Mouse (Mus musculus): Measurements from ENCODE around the gene Akr1b10.
"Not testable (repeated sequence)": the region's sequence is repeated elsewhere in the genome, so short reads cannot be mapped to it uniquely, and the experiment has no call there.

Akr1b10 gene

GRCm38 (mm10) chr6:34355349-34355747 lies 28.7 kb upstream of the Akr1b10 start:
- POLR2A ChIA-PET = interaction anchor here in 2 of 4 experiments (1.2 to 3.5 kb wide), 6 partner anchors 10 to 120 kb away, joined by 3 to 29 read pairs (median 8); partner anchors contain the start of genes Akr1b3 (in 1 of the 2) and Bpgm (in 1 of the 2)

GRCm38 (mm10) chr6:34355841-34356240 lies 28.2 kb upstream of the Akr1b10 start:
- POLR2A ChIA-PET = interaction anchor here in 2 of 4 experiments (1.0 to 3.5 kb wide), 4 partner anchors 8 to 39 kb away, joined by 4 to 29 read pairs (median 10); partner anchors contain the start of gene Akr1b3 (in 1 of the 2)
- CTCF ChIA-PET = interaction anchor here in 3 of 4 experiments (0.9 to 3.1 kb wide), 6 partner anchors 9 to 92 kb away, joined by 3 to 28 read pairs (median 3); no protein-coding TSS in a partner anchor

More at GRCm38 (mm10) chr6:34355349-34355747, 28.7 kb upstream of the Akr1b10 start:
- CTCF ChIA-PET = interaction anchor here (0.7 to 3.1 kb wide), 9 partner anchors 9 to 572 kb away, joined by 3 to 28 read pairs (median 4); no protein-coding TSS in a partner anchor

- CTCF ChIA-PET = interaction anchor here (0.6 to 2.4 kb wide), 12 partner anchors 9 to 396 kb away, joined by 3 to 11 read pairs (median 4); partner anchors contain the start of genes Akr1b8 (in 3 of the 4), Akr1b10 (in 1 of the 4) and Akr1b3 (in 1 of the 4)
- POLR2A ChIA-PET = interaction anchor here in 2 of 4 experiments (0.5 to 1.8 kb wide), 7 partner anchors 8 to 822 kb away, joined by 3 to 5 read pairs (median 4); partner anchors contain the start of gene Akr1b8 (in 1 of the 2)
These were observed 19.5 kb upstream of the Akr1b10 start for GRCm38 (mm10) chr6:34364217-34365136.

GRCm38 (mm10) chr6:34367998-34368397 lies 16.0 kb upstream of the Akr1b10 start:
- ChIA-PET CTCF (interaction anchor here in 2 of 4 experiments (1.0 to 1.2 kb wide), 2 partner anchors 21 to 22 kb away, joined by 3 to 5 read pairs; no protein-coding TSS in a partner anchor), POLR2A (interaction anchor here in 2 of 4 experiments (0.5 to 1.3 kb wide), 3 partner anchors 14 to 173 kb away, joined by 3 to 4 read pairs (median 4); no protein-coding TSS in a partner anchor)

GRCm38 (mm10) chr6:34370081-34370480 lies 13.9 kb upstream of the Akr1b10 start:
- POLR2A ChIA-PET = interaction anchor here in 2 of 4 experiments (0.7 to 1.9 kb wide), 6 partner anchors 10 to 508 kb away, joined by 3 to 6 read pairs (median 4); partner anchors contain the start of gene Cyren (in 1 of the 2)
- CTCF ChIA-PET = interaction anchor here in 2 of 4 experiments (0.6 to 1.3 kb wide), 3 partner anchors 11 to 77 kb away, joined by 3 to 14 read pairs (median 4); no protein-coding TSS in a partner anchor

- CTCF ChIA-PET = interaction anchor here (0.6 to 1.5 kb wide), 7 partner anchors 76 to 886 kb away, joined by 3 to 10 read pairs (median 3); no protein-coding TSS in a partner anchor
- POLR2A ChIA-PET = interaction anchor here in 2 of 4 experiments (0.6 to 1.4 kb wide), 6 partner anchors 12 to 441 kb away, joined by 3 to 5 read pairs (median 4); no protein-coding TSS in a partner anchor
These were observed 12.2 kb upstream of the Akr1b10 start for GRCm38 (mm10) chr6:34371700-34372351.

- POLR2A ChIA-PET = interaction anchor here in 3 of 4 experiments (0.6 to 1.2 kb wide), 6 partner anchors 10 to 30 kb away, joined by 3 to 5 read pairs (median 4); partner anchors contain the start of gene Akr1b10 (in 2 of the 3)
- CTCF ChIA-PET = interaction anchor here (0.5 to 1.2 kb wide), 8 partner anchors 9 to 548 kb away, joined by 3 to 7 read pairs (median 4); no protein-coding TSS in a partner anchor
These were observed 10.2 kb upstream of the Akr1b10 start for GRCm38 (mm10) chr6:34373841-34374240.

- POLR2A ChIA-PET = interaction anchor here in 1 of 4 experiments (0.7 kb wide), 1 partner anchor 22 kb away, joined by 3 read pairs; the partner anchor contains the start of gene Akr1b8
- CTCF ChIA-PET = not testable (repeated sequence)
These were observed 8.1 kb upstream of the Akr1b10 start for GRCm38 (mm10) chr6:34375888-34376287.

GRCm38 (mm10) chr6:34383401-34383800 lies 617 bp upstream of the Akr1b10 start:
- POLR2A ChIA-PET = interaction anchor here in 3 of 4 experiments (0.7 to 0.9 kb wide), 3 partner anchors 10 to 411 kb away, joined by 3 to 5 read pairs (median 3); no protein-coding TSS in a partner anchor
- CTCF ChIA-PET = interaction anchor here in 1 of 4 experiments (0.6 kb wide), 1 partner anchor 539 kb away, joined by 3 read pairs; no protein-coding TSS in a partner anchor

- ChIA-PET CTCF (interaction anchor here (0.6 to 1.5 kb wide), 6 partner anchors 14 to 375 kb away, joined by 3 to 8 read pairs (median 4); no protein-coding TSS in a partner anchor), POLR2A (interaction anchor here in 2 of 4 experiments (0.5 to 2.1 kb wide), 7 partner anchors 11 to 144 kb away, joined by 3 to 7 read pairs (median 3); partner anchors contain the start of gene Akr1b3 (in 1 of the 2))
These were observed 818 bp downstream of the Akr1b10 start for GRCm38 (mm10) chr6:34384701-34385370.

GRCm38 (mm10) chr6:34388420-34389156 lies 4.6 kb downstream of the Akr1b10 start:
- POLR2A ChIA-PET = interaction anchor here in 2 of 4 experiments (0.6 to 1.1 kb wide), 2 partner anchors 87 to 473 kb away, joined by 3 read pairs; partner anchors contain the start of gene Bpgm (in 1 of the 2)
- CTCF ChIA-PET = no interaction called here

GRCm38 (mm10) chr6:34395897-34396296 lies 11.9 kb downstream of the Akr1b10 start:
- ChIA-PET CTCF (no interaction called here), POLR2A (no interaction called here)

GRCm38 (mm10) chr6:34398431-34398830 lies 14.4 kb downstream of the Akr1b10 start:
- CTCF ChIA-PET = no interaction called here
- POLR2A ChIA-PET = interaction anchor here in 1 of 4 experiments (1.9 kb wide), 1 partner anchor 13 kb away, joined by 7 read pairs; the partner anchor contains the start of gene Akr1b10

GRCm38 (mm10) chr6:34399606-34400220 lies 15.7 kb downstream of the Akr1b10 start:
- ChIA-PET CTCF (interaction anchor here in 1 of 4 experiments (0.9 kb wide), 1 partner anchor 15 kb away, joined by 6 read pairs; no protein-coding TSS in a partner anchor), POLR2A (interaction anchor here in 3 of 4 experiments (0.6 to 1.9 kb wide), 5 partner anchors 15 to 208 kb away, joined by 3 to 10 read pairs (median 4); partner anchors contain the start of gene Akr1b10 (in 1 of the 3))

- POLR2A ChIA-PET = interaction anchor here in 2 of 4 experiments (0.6 to 1.6 kb wide), 3 partner anchors 21 to 315 kb away, joined by 4 to 5 read pairs (median 4); no protein-coding TSS in a partner anchor
- CTCF ChIA-PET = no interaction called here
These were observed 16.7 kb downstream of the Akr1b10 start for GRCm38 (mm10) chr6:34400696-34401095.

- CTCF ChIA-PET = no interaction called here
- POLR2A ChIA-PET = no interaction called here
These were observed 22.7 kb downstream of the Akr1b10 start for GRCm38 (mm10) chr6:34406746-34407145.
